ENCODE assay signal across 8 mouse cellular contexts in genomic region chr6:126704430-126704829, GRCm38 (mm10). TPM values are rescaled to one million over a fixed set of nuclear protein-coding genes. Genes with fewer than 3 reads are reported as not detected.
DNase-seq lines count a peak whose midpoint lies in the region; ATAC-seq and TF ChIP-seq lines count a peak whose summit lies in the region.

No protein-coding gene starts in this region.

- peak; percentile 44 for TF ChIP-seq CTCF in heart, postnatal 0 days (IDR thresholded peaks at IDR 0.05; ENCODE audit: low read depth)

- WGBS in heart, postnatal 0 days = 18% methylated on average over 4 of the region's 4 CpGs
- WGBS in embryonic facial prominence, embryonic 10.5 days = 28% methylated on average over 4 of the region's 4 CpGs

- no peak for TF ChIP-seq EP300 in heart, postnatal 0 days (IDR thresholded peaks at IDR 0.05; ENCODE audit: low read depth)

- intact Hi-C loops in heart, postnatal 36 days (cut with DNase I) = no loop called here

- no peak overlapping the region for H3K27ac ChIP-seq in heart, postnatal 0 days (ENCODE audit: low read depth)
- no peak overlapping the region for H3K27ac ChIP-seq in embryonic facial prominence, embryonic 10.5 days (replicated peaks)

- DNase-seq in heart, postnatal 0 days (ENCODE audit: low spot score) = peak; percentile 14
- no peak for DNase-seq in heart, postnatal 36 days
- DNase-seq in thymus, postnatal 0 days (ENCODE audit: low spot score) = peak; percentile 23
- DNase-seq in thymus, adult 18-20 months = no peak
- DNase-seq in embryonic facial prominence, embryonic 10.5 days (ENCODE audit: low spot score) = peak; percentile 55
- DNase-seq in retina, postnatal 7 days (ENCODE audit: low read depth, low spot score) = peak; percentile 43
- no peak for DNase-seq in thymus, postnatal 4 days
- DNase-seq in spleen, postnatal 36 days (ENCODE audit: low spot score in 2 of 2) = no peak

- H3K36me3 ChIP-seq in heart, postnatal 0 days (replicated peaks; ENCODE audit: control insufficient read depth, insufficient read depth, low read length) = no peaks in the 10 kb centered on the region
- no peaks in the 10 kb centered on the region for H3K36me3 ChIP-seq in embryonic facial prominence, embryonic 10.5 days (replicated peaks)

- no peaks in the 10 kb centered on the region for H3K4me1 ChIP-seq in heart, postnatal 0 days (ENCODE audit: control insufficient read depth, insufficient read depth)
- H3K4me1 ChIP-seq in embryonic facial prominence, embryonic 10.5 days = peaks cover 17% of the 10 kb centered on the region

- H3K27me3 ChIP-seq in heart, postnatal 0 days (ENCODE audit: control insufficient read depth, insufficient read depth, low read length) = peaks cover 44% of the 10 kb centered on the region
- peaks cover 34% of the 10 kb centered on the region for H3K27me3 ChIP-seq in embryonic facial prominence, embryonic 10.5 days (replicated peaks; ENCODE audit: low read depth, poor library complexity, severe bottlenecking)

- no peak overlapping the region for H3K4me2 ChIP-seq in heart, postnatal 0 days (ENCODE audit: low read depth, low read length)

- H3K9ac ChIP-seq in heart, postnatal 0 days (replicated peaks; ENCODE audit: low read depth, low read length) = no peak overlapping the region

- no peak for ATAC-seq in heart, postnatal 0 days (ENCODE audit: insufficient read depth, low read depth)

- H3K9me3 ChIP-seq in heart, postnatal 0 days (replicated peaks; ENCODE audit: control insufficient read depth, low read length) = no peaks in the 10 kb centered on the region
- H3K9me3 ChIP-seq in embryonic facial prominence, embryonic 10.5 days = no peaks in the 10 kb centered on the region

- no peak overlapping the region for H3K4me3 ChIP-seq in heart, postnatal 0 days (ENCODE audit: low read depth, low read length)
- no peak overlapping the region for H3K4me3 ChIP-seq in embryonic facial prominence, embryonic 10.5 days

RNA-seq across cellular contexts. Expression of gene Kcna6, which starts 36.0 kb away (rescaled TPM):
- total RNA-seq in heart, postnatal 0 days (2014; rRNA removed; ENCODE audit: low replicate concordance) = 0.73 and 2.7 TPM in 2 replicates
- polyA plus RNA-seq in heart, postnatal 0 days (2015; fragmentation: Nextera tagmentation; extraction: Ambion mirVana) = 0.45 and 0.57 TPM in 2 replicates
- 1 to 10 TPM; 1.2 to 1.3 TPM for total RNA-seq in heart, postnatal 36 days (2021)
- polyA plus RNA-seq in thymus, postnatal 0 days (2015; fragmentation: Nextera tagmentation; extraction: Ambion mirVana) = 0.12 and 0.18 TPM in 2 replicates
- polyA plus RNA-seq in embryonic facial prominence, embryonic 10.5 days (2016; fragmentation: Nextera tagmentation; extraction: Ambion mirVana) = 6.7 and 8.1 TPM in 2 replicates

RNA-seq across cellular contexts. Expression of gene Kcna1, which starts 58.2 kb away (rescaled TPM):
- not detected in 2 replicates for total RNA-seq in heart, postnatal 0 days (2014; rRNA removed; ENCODE audit: low replicate concordance)
- 0.04 and 0.07 TPM in 2 replicates for polyA plus RNA-seq in heart, postnatal 0 days (2015; fragmentation: Nextera tagmentation; extraction: Ambion mirVana)
- 1 to 10 TPM; 2.4 to 3.5 TPM for total RNA-seq in heart, postnatal 36 days (2021)
- 1.0 TPM in 2 replicates for polyA plus RNA-seq in thymus, postnatal 0 days (2015; fragmentation: Nextera tagmentation; extraction: Ambion mirVana)
- polyA plus RNA-seq in embryonic facial prominence, embryonic 10.5 days (2016; fragmentation: Nextera tagmentation; extraction: Ambion mirVana) = 0.47 and 0.82 TPM in 2 replicates

Comparison
In these comparisons a context has a peak if more than half of its experiments do, and no peak if none do; other contexts are left out.
1. DNase-seq: peak in heart, postnatal 0 days (single experiment), thymus, postnatal 0 days (single experiment), embryonic facial prominence, embryonic 10.5 days (single experiment) and retina, postnatal 7 days (single experiment); none in heart, postnatal 36 days (0 of 2), thymus, adult 18-20 months (0 of 2), thymus, postnatal 4 days (single experiment) and spleen, postnatal 36 days (0 of 2).